Mouse (Mus musculus) thymus, adult 2 months (tissue): ENCODE results near the gene Zfp831.

Source experiments
- CTCF ChIP-seq: fragments of 200-500 bp; IDR thresholded peaks from 2 replicates; pipeline ENCODE4 v1.5.1; 2012; ENCODE audit warnings: mild to moderate bottlenecking, control low read depth, low read length, moderate library complexity, borderline replicate concordance; ENCODE audit not compliant: control insufficient read depth, poor library complexity, insufficient read depth; ENCODE audit errors: extremely low read depth
- POLR2A ChIP-seq: fragments of 200-500 bp; IDR thresholded peaks from 2 replicates; pipeline ENCODE4 v1.6.1; 2012; ENCODE audit warnings: mild to moderate bottlenecking, low read length, control low read depth, moderate library complexity; ENCODE audit not compliant: control insufficient read depth, poor library complexity, insufficient read depth; ENCODE audit errors: extremely low read depth

DNA sequence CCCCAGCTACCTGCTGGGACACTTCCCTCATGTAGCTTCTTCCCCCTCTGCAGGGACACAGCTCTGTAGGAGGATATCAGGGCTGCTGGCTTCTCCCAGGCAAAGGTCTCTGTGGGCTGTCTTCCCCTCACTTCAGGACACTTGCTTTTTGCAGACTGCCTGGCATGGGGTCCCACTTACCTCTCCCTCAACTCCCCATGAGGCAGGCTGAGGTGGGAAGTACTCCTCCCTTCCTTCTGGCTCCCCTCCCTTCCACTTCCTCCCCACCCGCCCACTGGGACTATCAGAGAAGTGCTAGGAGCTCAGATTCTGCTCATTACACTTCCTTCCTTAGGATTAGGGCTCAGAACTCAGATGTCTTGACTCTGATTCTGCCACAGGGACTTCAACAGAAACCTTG lies 6.6 kb upstream of the Zfp831 start:
- TF ChIP-seq CTCF (no peak), POLR2A (no peak)
